Mouse (Mus musculus) heart, adult 18-20 months (tissue): ENCODE measurements at regions not wholly inside any gene's neighbourhood (a gene's known extent, or its start where the extent isn't known, plus 50 kb on each side); places are given as distances from the start of the nearest gene placed in this dataset.

Source experiments
- DNase-seq, 2 experiments: peaks; one replicate each; pipeline ENCODE4 v3.0.0; 2021 to 2022; ENCODE audit warnings: mixed read lengths in 1 of 2

DNA sequence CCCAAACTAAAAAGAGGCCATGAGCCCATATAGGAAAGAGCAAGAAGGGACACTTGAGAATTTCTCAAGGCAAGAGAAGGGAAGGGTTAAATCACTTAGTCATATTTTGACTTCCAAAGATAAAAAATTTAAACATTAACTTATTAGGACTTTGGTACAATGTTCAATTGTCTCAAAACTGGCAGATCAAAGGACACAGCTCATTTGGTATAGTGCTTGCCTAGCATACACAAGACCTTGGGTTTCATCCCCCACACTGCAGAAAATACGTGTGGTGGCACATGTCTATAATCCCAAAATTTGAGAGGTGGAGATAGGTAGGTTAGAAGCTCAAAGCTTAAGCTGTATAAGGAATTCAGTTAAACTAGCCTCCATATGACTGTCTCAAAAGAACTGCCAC lies 658.4 kb upstream of the Pfkp start:
- DNase-seq: no peak

DNA sequence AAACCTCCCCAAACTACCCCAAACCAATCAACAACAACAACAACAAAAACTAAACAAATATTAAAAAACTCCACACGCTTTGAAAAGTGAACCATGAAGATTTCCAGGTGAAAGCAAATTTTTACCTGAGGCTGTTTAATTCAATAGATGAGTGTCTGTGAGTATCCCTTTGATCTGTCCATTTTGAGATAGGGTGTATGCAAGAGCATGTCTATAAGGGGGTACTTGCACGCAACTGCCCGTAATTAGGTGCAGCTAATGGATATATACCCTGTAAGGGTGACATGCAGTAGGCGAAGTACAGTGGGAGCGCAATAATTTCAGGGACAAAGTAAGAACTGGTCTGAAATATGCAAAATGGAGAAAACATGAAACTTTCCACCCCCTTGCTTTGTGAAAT lies 658.8 kb upstream of the Pfkp start:
- no peak for DNase-seq

DNA sequence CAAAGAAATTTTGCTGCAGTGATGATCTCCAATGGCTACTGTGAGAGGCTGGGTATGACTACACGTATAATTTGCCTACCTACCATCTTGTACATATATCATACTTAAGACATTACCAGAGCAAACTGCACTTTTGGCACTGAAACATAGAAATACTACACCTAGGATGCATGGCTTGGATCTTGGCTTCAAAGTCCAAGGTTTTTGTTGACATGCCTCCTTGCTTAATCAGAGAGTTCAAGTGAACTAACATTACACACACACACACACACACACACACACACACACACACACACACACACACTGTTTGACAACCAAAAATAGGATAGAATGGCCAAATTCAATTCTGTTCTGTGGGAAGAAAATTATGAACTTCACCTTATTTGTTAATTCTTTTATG lies 664.9 kb upstream of the Pfkp start:
- no peak for DNase-seq

DNA sequence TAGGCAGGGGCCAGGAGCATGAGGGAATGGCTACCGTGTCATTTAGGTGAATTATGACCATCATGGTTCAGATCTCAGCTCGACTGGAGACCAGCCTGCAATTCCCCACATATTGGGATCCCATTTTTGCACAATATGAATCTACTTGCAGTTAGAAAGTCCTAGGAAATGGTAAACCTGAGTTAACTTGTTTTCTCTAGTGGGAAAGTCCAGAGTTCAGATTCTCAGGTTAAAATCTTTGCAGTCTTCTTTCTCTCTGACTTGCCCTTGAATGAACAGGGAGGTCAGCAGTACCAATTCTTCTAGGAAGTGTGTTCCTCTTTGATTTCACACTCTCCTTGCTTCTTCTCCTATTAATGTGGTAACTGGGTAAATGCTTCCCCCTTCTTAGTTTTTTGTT lies 681.6 kb upstream of the Pfkp start:
- DNase-seq: no peak

DNA sequence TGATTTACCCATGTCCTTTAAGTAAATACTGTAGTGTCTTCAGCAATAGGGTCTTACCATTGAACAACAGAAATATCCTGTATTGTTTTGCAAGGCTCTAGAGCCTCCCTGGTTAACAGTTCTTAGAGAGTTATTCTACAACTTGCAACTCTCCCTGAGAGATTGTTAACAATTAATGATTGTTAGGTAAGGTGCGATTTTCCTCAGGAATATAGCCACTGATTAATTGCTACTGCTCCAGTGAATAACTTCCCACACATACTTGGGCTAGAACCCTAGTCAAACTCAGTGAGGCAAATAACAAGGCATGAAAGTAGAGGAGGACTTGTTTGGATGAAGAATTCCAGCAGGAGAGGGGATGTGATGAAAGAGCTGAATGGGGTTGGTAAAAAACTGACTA lies 697.2 kb upstream of the Pfkp start:
- no peak for DNase-seq

DNA sequence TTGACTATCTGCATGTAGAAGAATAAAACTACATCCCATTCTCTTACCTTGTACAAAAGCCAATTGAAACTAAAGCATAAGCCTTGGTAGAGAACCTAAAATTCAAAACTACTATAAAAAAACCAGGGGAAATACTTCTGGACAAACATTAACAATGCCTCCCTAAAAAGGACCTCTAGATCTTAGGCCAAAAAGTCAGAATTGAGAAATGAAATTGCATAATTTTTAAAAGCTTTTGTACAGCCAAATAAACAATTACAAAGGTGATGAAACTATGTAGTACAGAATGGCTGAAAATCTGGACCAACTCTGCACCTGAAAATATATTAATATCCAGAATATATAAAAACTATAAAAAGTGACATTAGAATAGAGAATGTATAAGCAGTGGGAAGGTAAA lies 699.9 kb upstream of the Pfkp start:
- DNase-seq: no peak

DNA sequence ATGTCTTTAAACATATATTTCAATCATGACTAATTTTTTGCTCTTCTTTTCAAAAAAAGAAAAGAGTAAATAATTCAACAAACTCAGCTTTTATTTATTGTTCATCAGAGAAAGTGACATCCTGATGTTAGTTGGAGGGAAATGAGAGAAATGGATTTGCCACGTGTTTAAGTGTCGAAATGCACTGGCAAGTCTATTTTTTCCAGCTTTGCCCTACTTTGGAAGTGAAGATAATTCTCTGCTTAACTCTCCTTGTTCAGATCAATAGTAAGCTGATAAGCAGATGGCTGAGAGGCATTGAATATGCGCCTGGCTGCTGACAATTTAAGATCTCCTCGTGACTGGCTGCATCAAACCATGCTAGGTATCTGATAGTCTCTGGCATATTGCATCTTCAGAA lies 704.4 kb upstream of the Pfkp start:
- no peak for DNase-seq

DNA sequence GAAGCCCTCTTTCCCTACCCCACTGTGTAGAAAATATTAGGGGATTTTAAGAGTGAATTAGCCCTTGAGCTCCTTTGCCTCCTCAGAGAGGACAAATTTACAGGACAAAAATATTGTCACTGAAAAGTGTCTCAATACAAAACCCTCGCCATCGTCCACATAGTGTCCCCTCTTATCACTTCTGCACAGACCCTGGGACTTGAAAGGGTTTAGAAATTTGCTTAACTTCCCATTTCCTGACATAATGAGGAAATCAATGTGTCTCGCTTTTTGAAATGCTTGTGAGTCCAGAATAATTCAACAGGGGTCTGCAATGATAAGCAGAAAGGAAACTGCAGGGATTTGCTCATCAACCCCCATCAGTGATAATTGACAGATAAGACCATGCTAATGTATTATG lies 708.5 kb upstream of the Pfkp start:
- DNase-seq: no peak

DNA sequence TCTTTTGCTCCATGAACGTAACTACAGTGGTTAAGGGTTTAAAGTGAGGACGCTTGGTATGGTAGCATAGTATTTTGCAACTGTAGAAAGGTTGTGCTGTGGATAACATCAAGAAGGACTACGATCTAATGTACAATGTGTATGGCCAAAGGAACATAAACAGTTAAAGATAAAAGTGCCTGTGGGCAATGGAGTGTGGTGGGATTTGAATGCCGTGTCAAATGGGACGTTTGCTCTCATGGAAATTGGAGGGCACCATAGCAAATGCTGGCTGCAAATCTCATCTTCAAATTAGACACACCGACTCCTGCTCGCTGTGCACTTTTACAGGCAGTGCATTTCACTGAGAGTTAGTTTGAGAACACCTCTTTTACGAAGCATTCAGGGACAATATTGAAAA lies 725.0 kb upstream of the Pfkp start:
- DNase-seq: no peak

DNA sequence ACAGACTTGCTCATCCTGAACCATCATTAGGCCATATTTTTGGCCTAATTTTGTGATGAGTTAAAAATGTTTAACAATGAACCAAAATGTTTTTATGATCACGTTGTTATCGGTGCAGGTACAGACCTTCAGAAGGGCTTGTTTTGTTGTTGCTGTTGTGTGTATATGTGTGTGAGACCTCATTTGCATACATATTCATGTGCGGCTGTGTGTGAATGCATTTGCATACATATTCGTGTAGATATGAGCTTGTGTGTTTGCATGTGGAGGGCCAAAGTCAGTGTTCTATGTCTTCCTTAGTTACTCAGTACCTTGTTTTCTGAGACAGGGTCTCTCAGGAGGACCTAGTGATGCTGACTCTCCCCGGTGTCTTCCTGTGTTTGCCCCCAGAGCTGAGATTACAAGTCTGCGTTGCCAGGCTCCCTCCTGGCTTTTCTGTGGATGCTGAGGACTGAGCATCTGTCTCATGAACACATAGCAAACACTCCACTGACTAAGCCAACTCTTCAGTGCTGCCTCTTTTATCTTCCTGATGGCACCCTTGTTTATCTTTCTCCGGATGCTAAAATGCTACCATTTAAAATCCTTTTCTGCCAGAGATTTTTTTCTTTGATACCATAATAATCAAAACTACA lies 726.5 kb upstream of the Pfkp start:
- DNase-seq: no peak

DNA sequence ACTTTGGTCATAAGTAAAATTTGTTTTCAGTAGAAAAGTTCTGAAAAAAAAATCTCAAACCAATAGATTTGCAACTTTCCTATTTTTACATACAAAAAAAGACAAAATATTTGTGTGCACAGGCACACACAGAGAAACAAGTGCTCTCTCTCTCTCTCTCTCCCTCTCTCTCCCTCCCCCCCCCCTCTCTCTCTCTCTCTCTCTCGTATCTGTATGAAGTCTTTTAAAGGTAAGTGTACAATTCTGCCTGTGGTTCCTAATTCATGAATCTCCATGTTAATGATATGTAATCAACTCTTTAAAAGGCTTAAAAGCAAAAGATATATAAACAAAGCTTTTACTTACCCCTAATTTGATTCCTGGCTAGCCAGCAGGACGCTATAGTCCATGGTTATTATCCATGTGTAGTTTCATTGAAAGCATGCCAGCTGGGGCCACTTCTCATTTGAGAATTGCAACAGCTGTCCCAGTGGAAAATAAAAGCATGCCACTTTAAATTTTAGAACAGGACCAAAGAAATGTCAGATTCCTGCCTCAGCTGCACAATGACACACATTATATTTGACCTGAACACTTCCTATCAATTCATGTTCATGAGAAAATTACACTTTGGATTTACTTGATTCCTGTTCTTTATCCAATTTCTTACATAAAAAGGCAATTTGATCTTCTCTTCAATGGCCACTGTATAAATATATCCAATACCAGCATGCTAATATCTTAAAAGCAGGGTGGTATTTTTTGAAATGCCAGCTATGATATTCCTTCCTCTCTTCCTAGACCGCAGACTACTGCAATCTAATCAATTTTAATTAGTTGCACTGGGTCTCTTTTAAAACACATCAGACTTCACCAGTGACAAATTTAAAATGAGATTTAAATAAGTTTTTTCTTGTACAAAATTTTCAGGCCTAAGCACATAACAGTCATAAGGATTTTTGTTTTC lies 766.0 kb upstream of the Pfkp start:
- DNase-seq: no peak

DNA sequence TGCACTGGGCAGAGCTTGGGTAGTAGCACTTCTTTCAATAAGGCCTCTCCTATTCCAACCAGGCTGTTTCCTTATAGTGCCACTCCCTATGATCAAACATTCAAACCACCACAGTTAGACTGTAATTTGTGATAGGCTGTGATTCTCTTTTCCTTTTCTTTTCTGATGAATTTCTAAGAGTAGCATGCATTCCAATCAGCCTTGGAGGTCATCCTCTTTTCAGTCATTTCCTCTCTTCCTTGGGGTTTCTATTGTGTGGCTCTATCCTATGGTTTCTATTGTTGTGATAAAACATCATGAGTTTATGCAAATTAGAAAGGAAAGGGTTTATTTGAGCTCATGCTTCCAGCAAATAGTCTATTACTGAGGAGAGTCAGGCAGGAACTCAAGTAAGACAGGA lies 774.9 kb upstream of the Adarb2 start:
- DNase-seq: no peak

DNA sequence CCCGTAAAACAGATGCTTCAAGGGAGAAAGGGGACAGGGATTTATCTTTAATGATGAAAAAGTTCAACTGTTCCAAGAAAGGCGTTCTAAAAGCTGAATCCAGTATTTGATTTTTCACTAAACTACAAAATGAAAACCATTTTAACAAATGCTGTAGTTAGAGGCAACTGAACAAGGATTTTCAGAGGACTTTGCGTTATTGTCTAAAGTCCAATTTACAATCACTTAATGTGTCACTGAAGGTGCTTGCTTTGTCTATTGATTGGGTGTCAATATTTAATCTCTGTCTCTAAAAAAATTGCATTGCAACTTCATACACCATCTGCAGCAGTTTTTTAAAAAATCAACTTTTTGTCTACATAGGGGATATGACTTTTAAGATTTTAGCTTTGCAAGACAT lies 773.4 kb upstream of the Adarb2 start:
- no peak for DNase-seq

DNA sequence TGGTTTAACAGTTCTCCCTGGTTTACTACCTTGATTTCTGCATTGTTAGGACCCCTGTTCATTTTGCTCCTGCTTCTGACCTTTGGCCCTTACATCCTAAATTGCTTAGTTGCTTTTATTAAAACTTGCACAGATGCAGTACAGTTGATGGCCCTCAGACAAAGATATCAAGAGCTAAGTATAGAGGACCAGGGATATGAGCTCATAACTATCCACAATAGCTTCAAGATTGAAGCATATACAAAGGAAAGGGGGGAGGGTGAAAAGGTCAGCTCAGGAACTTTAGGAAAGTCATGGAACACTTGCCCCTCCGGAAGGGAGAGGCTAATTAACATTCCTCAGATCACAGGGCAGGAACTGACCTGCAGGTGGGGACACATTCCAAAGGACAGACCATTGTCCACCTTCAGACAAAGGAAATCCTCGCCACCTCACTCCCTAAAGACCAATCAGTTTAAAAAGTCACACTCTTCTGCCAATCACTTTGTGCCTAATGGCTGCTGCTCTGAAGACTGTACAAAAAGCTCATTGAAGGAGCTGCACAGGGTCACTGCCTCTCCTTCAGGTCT lies 751.1 kb upstream of the Adarb2 start:
- DNase-seq: peak in 1 of 2 experiments; percentile 11

DNA sequence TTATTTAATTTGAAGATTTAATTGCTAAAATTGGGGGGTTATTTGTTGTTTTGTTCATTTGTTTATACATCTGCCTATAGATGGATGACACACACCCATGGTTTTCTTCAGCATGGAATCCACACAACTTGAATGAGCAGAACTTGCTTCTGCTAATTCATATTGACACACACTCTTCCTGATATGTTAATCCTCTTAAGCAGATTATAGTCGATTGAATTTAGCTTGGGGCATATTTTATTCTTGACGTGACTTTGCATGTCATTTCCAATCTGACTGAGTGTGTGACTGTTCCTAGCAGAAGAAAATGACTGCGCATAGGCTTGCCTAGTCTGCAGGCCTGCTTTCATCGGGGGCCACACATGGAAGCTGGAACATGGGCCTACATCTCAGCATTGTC lies 727.0 kb upstream of the Adarb2 start:
- no peak for DNase-seq

DNA sequence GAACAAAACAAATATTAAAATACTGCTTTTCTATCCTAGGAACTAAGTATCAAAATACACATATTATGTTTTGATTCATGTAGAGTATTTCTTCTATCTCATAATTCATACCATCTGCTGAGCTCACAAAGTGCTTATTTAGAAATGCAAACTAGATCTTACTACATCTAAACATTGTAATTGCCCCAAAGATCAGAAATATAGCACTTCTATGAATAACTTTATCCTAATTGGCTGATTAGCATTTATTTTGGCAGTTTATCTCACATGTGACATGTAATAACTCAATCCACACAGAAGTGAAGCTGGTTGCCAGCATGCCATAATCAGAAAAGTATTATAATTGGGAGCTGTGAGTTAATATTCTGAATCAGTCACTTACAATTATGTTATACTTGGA lies 684.6 kb upstream of the Adarb2 start:
- no peak for DNase-seq

DNA sequence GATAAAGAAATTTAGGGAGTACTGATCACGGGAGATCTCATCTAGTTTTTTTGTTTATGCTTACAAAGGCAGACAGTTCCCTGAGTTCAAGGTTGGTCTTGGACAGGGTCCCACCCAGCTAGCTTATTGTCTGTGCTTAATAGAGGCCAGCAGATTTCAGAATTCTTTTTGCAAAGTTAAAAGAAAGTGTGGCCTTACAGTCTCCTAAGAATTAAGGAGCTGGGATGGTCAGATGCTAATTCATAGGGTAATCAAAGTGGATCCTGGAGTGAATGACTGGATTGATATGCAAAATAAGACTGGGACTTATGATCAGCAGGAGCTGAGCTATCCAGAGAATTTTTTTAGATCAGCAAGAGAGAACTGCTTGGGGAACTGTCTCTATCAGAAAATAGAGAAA lies 678.2 kb upstream of the Adarb2 start:
- DNase-seq: no peak

DNA sequence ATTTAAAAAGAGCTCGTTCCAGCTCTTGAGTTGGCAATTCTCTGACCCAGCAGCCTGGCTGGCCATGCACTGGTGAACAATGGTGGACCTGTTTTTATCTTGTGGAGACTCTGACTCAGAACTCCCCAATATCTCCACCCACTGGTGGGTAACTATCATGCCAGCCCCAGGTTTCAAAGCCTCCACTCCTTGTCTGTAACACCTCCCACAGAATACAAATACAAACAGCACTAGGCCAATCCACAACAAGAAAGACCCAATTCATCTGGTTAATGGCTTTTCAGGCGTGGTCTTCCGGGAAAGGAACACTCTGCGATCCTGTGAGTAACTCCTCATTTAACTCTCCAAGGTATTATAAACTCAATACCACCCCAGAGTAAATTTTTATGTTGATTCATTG lies 663.8 kb upstream of the Adarb2 start:
- no peak for DNase-seq

DNA sequence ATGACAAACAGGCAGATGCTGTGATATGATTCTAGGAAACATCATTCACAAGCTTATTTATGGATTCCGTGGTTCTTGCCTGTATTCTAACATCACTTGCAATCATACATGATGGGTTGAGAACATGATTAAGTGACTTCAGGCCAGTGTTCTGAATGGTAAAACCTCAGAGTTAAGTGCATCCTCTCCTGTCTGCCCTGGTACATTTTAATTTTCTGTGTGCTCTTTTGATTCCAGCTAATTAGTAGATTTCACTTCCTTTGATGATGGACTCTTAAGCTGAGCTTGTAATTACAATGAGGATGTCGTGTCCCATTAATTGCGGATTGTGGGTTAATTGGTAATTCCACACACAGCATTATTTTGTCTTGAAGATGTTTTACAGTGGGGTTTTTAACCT lies 618.6 kb upstream of the Adarb2 start:
- DNase-seq: no peak
